Mouse (Mus musculus) cerebellum, adult 9-11 months (tissue): ENCODE data around the gene Ppt1.

Experiments
- DNase-seq: peaks from one replicate; pipeline ENCODE4 v3.0.0; 2022

Ppt1 gene

GRCm38 (mm10) chr4:122871269-122871668, 35.2 kb downstream of the Ppt1 start:
- DNase-seq: no peak

GRCm38 (mm10) chr4:122871989-122872388, 35.9 kb downstream of the Ppt1 start:
- no peak for DNase-seq

GRCm38 (mm10) chr4:122873003-122873402, 37.0 kb downstream of the Ppt1 start:
- no peak for DNase-seq

- DNase-seq: no peak
Measured at GRCm38 (mm10) chr4:122873512-122873911, 37.5 kb downstream of the Ppt1 start.

GRCm38 (mm10) chr4:122878333-122879070, 42.5 kb downstream of the Ppt1 start:
- no peak for DNase-seq

GRCm38 (mm10) chr4:122882544-122882943, 46.5 kb downstream of the Ppt1 start:
- DNase-seq: no peak

GRCm38 (mm10) chr4:122883294-122883693, 47.3 kb downstream of the Ppt1 start:
- DNase-seq: no peak

- DNase-seq: no peak
Measured at GRCm38 (mm10) chr4:122884051-122884450, 48.0 kb downstream of the Ppt1 start.

GRCm38 (mm10) chr4:122884481-122885340, 48.7 kb downstream of the Ppt1 start:
- DNase-seq: peak; percentile 63

- DNase-seq: peak; percentile 99
Measured at GRCm38 (mm10) chr4:122885768-122886578, 49.9 kb downstream of the Ppt1 start, which contains the start of gene Cap1. Cap1 (minus strand) TSS chr4:122886056.

- DNase-seq: no peak
Measured at GRCm38 (mm10) chr4:122886579-122887254, 50.7 kb downstream of the Ppt1 start.

- DNase-seq: no peak
Measured at GRCm38 (mm10) chr4:122887336-122887735, 51.3 kb downstream of the Ppt1 start.

GRCm38 (mm10) chr4:122890881-122891481, 54.9 kb downstream of the Ppt1 start:
- DNase-seq: peak; percentile 96

- peak; percentile 54 for DNase-seq
Measured at GRCm38 (mm10) chr4:122891597-122891996, 55.6 kb downstream of the Ppt1 start.

GRCm38 (mm10) chr4:122892157-122892556, 56.1 kb downstream of the Ppt1 start:
- peak; percentile 43 for DNase-seq

- DNase-seq: peak; percentile 16
Measured at GRCm38 (mm10) chr4:122897750-122898149, 61.7 kb downstream of the Ppt1 start.

GRCm38 (mm10) chr4:122898313-122898712, 62.3 kb downstream of the Ppt1 start:
- DNase-seq: peak; percentile 36

GRCm38 (mm10) chr4:122902156-122902555, 66.1 kb downstream of the Ppt1 start:
- DNase-seq: no peak

GRCm38 (mm10) chr4:122903709-122904108, 67.7 kb downstream of the Ppt1 start:
- DNase-seq: no peak

- no peak for DNase-seq
Measured at GRCm38 (mm10) chr4:122905359-122905758, 69.3 kb downstream of the Ppt1 start.
